Mouse (Mus musculus) kidney, embryonic 16.5 days (tissue): ENCODE measurements around the gene Azgp1. TPM values are rescaled to one million over a fixed set of nuclear protein-coding genes. Genes with fewer than 3 reads are reported as not detected.
"Not testable (repeated sequence)": the region's sequence is repeated elsewhere in the genome, so short reads cannot be mapped to it uniquely, and the experiment has no call there.

Source experiments
- ATAC-seq: fragments of 200-750 bp; cut with Nextera tagmentation; 2 replicates; pipeline ENCODE4 v1.8.0; 2017; ENCODE audit warnings: moderate TSS enrichment; ENCODE audit not compliant: low FRiP score, low TSS enrichment
- H3K27ac ChIP-seq: fragments of 300-500 bp; sonication (generic); 2 replicates; pipeline ENCODE4 v1.5.1; 2014; ENCODE audit warnings: low read length
- H3K27me3 ChIP-seq: fragments of 300-500 bp; sonication (generic); 2 replicates; pipeline ENCODE4 v1.6.1; 2014; ENCODE audit warnings: low read length, control low read depth, mixed read lengths; ENCODE audit not compliant: insufficient read depth
- H3K36me3 ChIP-seq: fragments of 300-500 bp; sonication (generic); 2 replicates; pipeline ENCODE4 v1.6.1; 2014; ENCODE audit warnings: low read length, control low read depth, mixed read lengths; ENCODE audit not compliant: insufficient read depth
- H3K4me1 ChIP-seq: fragments of 300-500 bp; sonication (generic); 2 replicates; pipeline ENCODE4 v1.6.1; 2014; ENCODE audit warnings: low read length, control low read depth, mixed read lengths; ENCODE audit not compliant: insufficient read depth
- H3K4me2 ChIP-seq: fragments of 300-500 bp; sonication (generic); replicated peaks from 2 replicates; pipeline ENCODE4 v1.6.1; 2014; ENCODE audit warnings: low read depth, low read length
- H3K4me3 ChIP-seq: fragments of 300-500 bp; sonication (generic); 2 replicates; pipeline ENCODE4 v1.5.1; 2014; ENCODE audit warnings: mild to moderate bottlenecking, low read length
- H3K9ac ChIP-seq: fragments of 300-500 bp; sonication (generic); replicated peaks from 2 replicates; pipeline ENCODE4 v1.6.1; 2014; ENCODE audit warnings: low read length
- H3K9me3 ChIP-seq: fragments of 300-500 bp; sonication (generic); 2 replicates; pipeline ENCODE4 v1.6.1; 2016; ENCODE audit warnings: low read length, control low read depth
- WGBS: fragments of 180-500 bp; shearing (Covaris S2); extraction: QIAGEN DNeasy Blood & Tissue Kit; methylation state at CpG from one replicate; pipeline ENCODE4 v1.1.7; 2014; 5-methylcytosine and 5-hydroxymethylcytosine counted together
- polyA plus RNA-seq: library from polyadenylated mRNA; unstranded; fragments of >200 nt; fragmentation: Nextera tagmentation; extraction: Ambion mirVana; gene quantifications from 2 replicates; pipeline ENCODE4 v1.2.1, GENCODE M21; 2015

Azgp1 gene
- polyA plus RNA-seq, 1 experiment from 2014 or later, result not detected

GRCm38 (mm10) chr5:138016997-138017396 lies 35.7 kb downstream of the Azgp1 start:
- Histone ChIP-seq H3K9me3 (no peaks in the 10 kb centered on the region), H3K4me1 (no peaks in the 10 kb centered on the region), H3K27ac (no peak overlapping the region), H3K27me3 (no peaks in the 10 kb centered on the region), H3K36me3 (no peaks in the 10 kb centered on the region), H3K4me2 (no peak overlapping the region), H3K4me3 (no peak overlapping the region), H3K9ac (no peak overlapping the region)
- no peak for ATAC-seq

GRCm38 (mm10) chr5:138019577-138019976 lies 38.3 kb downstream of the Azgp1 start:
- H3K4me2 ChIP-seq, H3K9me3 ChIP-seq, H3K9ac ChIP-seq, H3K4me1 ChIP-seq, H3K27me3 ChIP-seq, H3K27ac ChIP-seq, H3K4me3 ChIP-seq, H3K36me3 ChIP-seq, ATAC-seq: not testable (repeated sequence)
- 87% methylated on average over 3 of the region's 4 CpGs for WGBS

- H3K4me1 ChIP-seq, H3K9me3 ChIP-seq, ATAC-seq, H3K4me2 ChIP-seq, H3K9ac ChIP-seq, H3K36me3 ChIP-seq, H3K4me3 ChIP-seq, H3K27me3 ChIP-seq, H3K27ac ChIP-seq: not testable (repeated sequence)
- WGBS, result 85% methylated on average over 3 of the region's 7 CpGs
These were observed 39.7 kb downstream of the Azgp1 start, which contains the start of the genes Smok3a and Smok3b for GRCm38 (mm10) chr5:138020961-138021479. Gene Smok3a (plus strand): TSS chr5:138021261. Gene Smok3b (plus strand): TSS chr5:138021429.

Other genes with a start within 250 kb of the Azgp1 start
- 2.1 and 2.2 TPM in 2 replicates for gene Nyap1, start 239.9 kb upstream of the Azgp1 start, polyA plus RNA-seq
- 126 and 129 TPM in 2 replicates for gene Tsc22d4, start 235.8 kb upstream of the Azgp1 start, polyA plus RNA-seq
- gene Ppp1r35, start 202.7 kb upstream of the Azgp1 start, polyA plus RNA-seq, result 26.0 and 32.1 TPM in 2 replicates
- 11.0 and 11.2 TPM in 2 replicates for gene Mepce, start 193.9 kb upstream of the Azgp1 start, polyA plus RNA-seq
- gene Zcwpw1, start 193.7 kb upstream of the Azgp1 start, polyA plus RNA-seq, result 24.8 and 31.8 TPM in 2 replicates
- gene Pilra, start 145.2 kb upstream of the Azgp1 start, polyA plus RNA-seq, result 0.67 and 2.0 TPM in 2 replicates
- 0.47 TPM in 1 of 2 replicates, not detected in the other for gene Pilrb1, start 123.4 kb upstream of the Azgp1 start, polyA plus RNA-seq
- 0.40 and 1.0 TPM in 2 replicates for gene Pilrb2, start 109.7 kb upstream of the Azgp1 start, polyA plus RNA-seq
- gene Cyp3a13, start 59.9 kb upstream of the Azgp1 start, polyA plus RNA-seq, result 0.09 TPM in 1 of 2 replicates, not detected in the other
- gene Gjc3, start 18.4 kb upstream of the Azgp1 start, polyA plus RNA-seq, result 0.04 TPM in 1 of 2 replicates, not detected in the other
- gene Smok3a, start 39.7 kb downstream of the Azgp1 start, polyA plus RNA-seq, result not detected in 2 replicates
- gene Smok3b, start 39.9 kb downstream of the Azgp1 start, polyA plus RNA-seq, result not detected in 2 replicates
- not detected in 2 replicates for gene Smok3c, start 71.7 kb downstream of the Azgp1 start, polyA plus RNA-seq
- gene Zkscan1, start 103.6 kb downstream of the Azgp1 start, polyA plus RNA-seq, result 22.7 and 25.7 TPM in 2 replicates
- gene Zscan21, start 135.4 kb downstream of the Azgp1 start, polyA plus RNA-seq, result 73.4 and 76.4 TPM in 2 replicates
- 22.1 and 29.5 TPM in 2 replicates for gene Zfp113, start 174.2 kb downstream of the Azgp1 start, polyA plus RNA-seq
- 348 and 375 TPM in 2 replicates for gene Cops6, start 179.6 kb downstream of the Azgp1 start, polyA plus RNA-seq
- gene Ap4m1, start 190.5 kb downstream of the Azgp1 start, polyA plus RNA-seq, result 26.1 and 29.5 TPM in 2 replicates
- gene Mcm7, start 190.9 kb downstream of the Azgp1 start, polyA plus RNA-seq, result 223 and 230 TPM in 2 replicates
- gene Taf6, start 205.9 kb downstream of the Azgp1 start, polyA plus RNA-seq, result 104 and 109 TPM in 2 replicates
- 64.7 and 67.0 TPM in 2 replicates for gene Cnpy4, start 206.0 kb downstream of the Azgp1 start, polyA plus RNA-seq
- gene Mblac1, start 212.8 kb downstream of the Azgp1 start, polyA plus RNA-seq, result 9.6 and 11.2 TPM in 2 replicates
- 0.06 TPM in 2 replicates for gene Nxpe5, start 244.4 kb downstream of the Azgp1 start, polyA plus RNA-seq